Mouse (Mus musculus): ENCODE data around the gene Card11.

DNA sequence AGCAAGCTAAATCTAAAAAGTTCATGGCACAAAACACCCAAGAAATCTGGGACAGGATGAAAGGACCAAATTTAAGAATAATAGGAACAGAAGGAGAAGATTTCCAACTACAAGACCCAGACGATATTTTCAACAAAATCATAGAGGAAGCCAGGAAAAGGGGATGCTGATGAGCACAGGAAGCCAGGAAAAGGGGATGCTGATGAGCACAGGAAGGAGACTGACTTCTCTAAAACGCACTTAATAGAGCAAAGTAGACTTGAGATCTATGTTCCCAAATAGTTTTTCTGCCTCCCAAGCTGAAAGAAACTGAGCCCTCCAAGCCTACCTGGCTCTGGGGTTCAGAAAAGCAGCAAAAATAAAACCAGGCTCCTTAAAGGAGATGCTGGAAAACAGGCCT lies 173.0 kb downstream of the Card11 start:
- TF ChIP-seq ZC3H11A (IDR thresholded peaks at IDR 0.05; ENCODE audit: borderline replicate concordance, low read depth, low read length) (no peak), MAFK (IDR thresholded peaks at IDR 0.05; ENCODE audit: insufficient read depth, low read depth, low read length) (no peak)
